Mouse (Mus musculus) hindbrain, postnatal 0 days (tissue): ENCODE results near the gene Eogt. TPM values are rescaled to one million over a fixed set of nuclear protein-coding genes. Genes with fewer than 3 reads are reported as not detected.

Source experiments
- ATAC-seq: fragments of 200-750 bp; cut with Nextera tagmentation; 2 replicates; pipeline ENCODE4 v1.8.0; 2017; ENCODE audit warnings: mild to moderate bottlenecking, moderate TSS enrichment, moderate library complexity
- DNase-seq: peaks from one replicate; pipeline ENCODE4 v3.0.0-alpha.2; 2015; ENCODE audit warnings: low spot score
- H3K27ac ChIP-seq: fragments of 300-500 bp; sonication (generic); 2 replicates; pipeline ENCODE4 v1.5.1; 2014; ENCODE audit warnings: mild to moderate bottlenecking
- H3K27me3 ChIP-seq: fragments of 300-500 bp; sonication (generic); 2 replicates; pipeline ENCODE4 v1.6.1; 2014; ENCODE audit warnings: low read length, mixed read lengths; ENCODE audit not compliant: insufficient read depth
- H3K36me3 ChIP-seq: fragments of 300-500 bp; sonication (generic); 2 replicates; pipeline ENCODE4 v1.6.1; 2014; ENCODE audit warnings: low read length, mixed read lengths; ENCODE audit not compliant: insufficient read depth
- H3K4me1 ChIP-seq: fragments of 300-500 bp; sonication (generic); 2 replicates; pipeline ENCODE4 v1.6.1; 2014; ENCODE audit warnings: antibody characterized with exemption, low read length, mixed read lengths; ENCODE audit not compliant: insufficient read depth
- H3K4me2 ChIP-seq: fragments of 300-500 bp; sonication (generic); 2 replicates; pipeline ENCODE4 v1.6.1; 2014; ENCODE audit warnings: low read depth, mild to moderate bottlenecking, low read length, moderate library complexity, mixed read lengths
- H3K4me3 ChIP-seq: fragments of 300-500 bp; sonication (generic); 2 replicates; pipeline ENCODE4 v1.5.1; 2014; ENCODE audit warnings: low read length
- H3K9ac ChIP-seq: fragments of 300-500 bp; sonication (generic); replicated peaks from 2 replicates; pipeline ENCODE4 v1.6.1; 2014; ENCODE audit warnings: mild to moderate bottlenecking, low read length, moderate library complexity, mixed read lengths
- H3K9me3 ChIP-seq: fragments of 300-500 bp; sonication (generic); 2 replicates; pipeline ENCODE4 v1.6.1; 2016; ENCODE audit warnings: low read length, mixed read lengths
- CTCF ChIP-seq: IDR thresholded peaks from 2 replicates; pipeline ENCODE4 v1.5.1; 2016; ENCODE audit warnings: antibody characterized with exemption, control low read depth, low read depth
- WGBS: fragments of 180-500 bp; shearing (Covaris S2); extraction: QIAGEN DNeasy Blood & Tissue Kit; methylation state at CpG from one replicate; pipeline ENCODE4 v1.1.7; 2014; 5-methylcytosine and 5-hydroxymethylcytosine counted together
- polyA plus RNA-seq: library from polyadenylated mRNA; unstranded; fragments of >200 nt; fragmentation: Nextera tagmentation; extraction: Ambion mirVana; gene quantifications from 2 replicates; pipeline ENCODE4 v1.2.1, GENCODE M21; 2015
- total RNA-seq: library from RNA; depleted of rRNA; stranded (reverse); fragments of >200 nt; gene quantifications from 2 replicates; pipeline ENCODE4 v1.2.3, GENCODE M21; 2014

Gene Eogt
- total and polyA plus RNA-seq, 2 experiments from 2014 or later, result 11.4 to 33.7 TPM

DNA sequence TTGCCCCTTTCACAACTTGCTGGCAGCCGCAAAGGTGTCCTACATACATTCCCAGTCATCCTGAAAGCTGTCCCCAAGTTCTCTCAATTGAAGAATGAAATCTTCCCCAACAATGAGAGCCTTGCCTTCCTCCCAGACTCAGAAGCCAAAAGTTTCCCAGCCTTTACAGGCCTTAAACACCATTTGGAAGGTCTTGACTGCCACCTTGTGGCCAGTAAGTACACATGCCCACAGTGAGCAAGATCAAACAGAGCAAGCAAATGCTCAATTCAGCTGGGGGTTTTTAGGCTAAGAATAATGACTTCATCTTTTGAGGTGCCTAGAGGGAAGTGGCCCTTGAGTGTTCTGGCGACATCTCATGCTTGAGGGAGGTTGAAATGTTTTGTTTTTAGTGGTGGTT lies 42.2 kb downstream of the Eogt start:
- Histone ChIP-seq H3K36me3 (no peaks in the 10 kb centered on the region), H3K27me3 (no peaks in the 10 kb centered on the region), H3K9me3 (no peaks in the 10 kb centered on the region), H3K27ac (no peak overlapping the region), H3K4me3 (no peak overlapping the region), H3K4me1 (no peaks in the 10 kb centered on the region; the same call in 1 of the 2 replicates), H3K9ac (no peak overlapping the region), H3K4me2 (no peak overlapping the region)
- ATAC-seq (peak; percentile 86), DNase-seq (peak; percentile 94)
- TF ChIP-seq CTCF, result peak; percentile 94
- 5% methylated on average over 2 of the region's 2 CpGs for WGBS

GRCm38 (mm10) chr6:97106106-97106505 lies 42.9 kb downstream of the Eogt start:
- H3K4me3 ChIP-seq, result no peak overlapping the region
- H3K9me3 ChIP-seq, result no peaks in the 10 kb centered on the region
- H3K27ac ChIP-seq, result no peak overlapping the region
- DNase-seq (no peak), ATAC-seq (no peak)
- no peaks in the 10 kb centered on the region for H3K27me3 ChIP-seq
- no peaks in the 10 kb centered on the region for H3K36me3 ChIP-seq
- H3K9ac ChIP-seq, result no peak overlapping the region
- 78% methylated on average over 8 of the region's 8 CpGs for WGBS
- H3K4me1 ChIP-seq, result no peaks in the 10 kb centered on the region; the same call in 1 of the 2 replicates
- H3K4me2 ChIP-seq, result no peak overlapping the region
- peak; percentile 34 for TF ChIP-seq CTCF

- Histone ChIP-seq H3K4me1 (no peaks in the 10 kb centered on the region; the same call in 1 of the 2 replicates), H3K4me2 (no peak overlapping the region), H3K36me3 (no peaks in the 10 kb centered on the region), H3K27me3 (peaks cover 3% of the 10 kb centered on the region; the same call in 1 of the 2 replicates), H3K9ac (no peak overlapping the region), H3K4me3 (no peak overlapping the region), H3K27ac (no peak overlapping the region), H3K9me3 (no peaks in the 10 kb centered on the region)
- 81% methylated on average over 7 of the region's 7 CpGs for WGBS
- ATAC-seq (no peak; the same call in 1 of the 2 replicates), DNase-seq (peak; percentile 14)
- peak; percentile 65 for TF ChIP-seq CTCF
These were observed 44.6 kb downstream of the Eogt start for GRCm38 (mm10) chr6:97104264-97104852.

DNA sequence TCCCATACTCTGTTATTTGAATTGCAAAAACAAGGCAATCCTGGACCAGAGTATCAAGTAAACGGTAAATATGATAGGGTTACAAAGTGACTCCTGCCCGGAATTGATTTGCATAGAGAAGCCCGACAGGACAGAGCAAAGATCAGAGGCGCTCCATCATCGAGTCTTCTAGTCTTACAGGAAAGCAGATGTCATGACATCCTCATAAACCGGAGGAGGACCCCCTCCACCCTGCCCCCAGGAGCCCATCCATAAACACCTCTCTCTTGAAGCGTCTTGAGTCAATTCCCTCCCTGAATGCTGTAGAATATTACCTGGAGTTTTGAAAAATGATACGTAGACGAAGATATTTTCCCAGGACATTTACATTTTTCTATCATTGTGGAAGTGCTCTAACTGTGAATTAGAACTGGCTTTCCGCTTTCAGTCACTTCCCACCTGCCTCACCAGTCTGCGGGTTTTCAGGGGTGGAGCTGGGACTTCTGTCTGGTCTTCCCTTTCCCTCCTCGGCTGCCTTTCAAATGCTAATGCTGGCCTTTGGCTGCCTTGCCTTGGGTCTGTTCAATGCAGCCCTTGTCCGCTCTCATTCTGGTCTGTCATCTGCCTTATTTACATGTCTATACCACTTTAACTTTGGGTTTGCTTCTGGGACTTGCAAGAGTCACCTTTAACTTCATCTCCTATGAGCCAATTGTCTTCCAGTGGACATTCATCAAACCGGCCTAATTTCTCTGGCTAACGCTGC lies 46.9 kb downstream of the Eogt start:
- Histone ChIP-seq H3K27me3 (peaks cover 3% of the 10 kb centered on the region; the same call in 1 of the 2 replicates), H3K4me1 (no peaks in the 10 kb centered on the region; the same call in 1 of the 2 replicates), H3K9me3 (no peaks in the 10 kb centered on the region), H3K4me2 (peak overlapping the region; percentile 11; the same call in 1 of the 2 replicates), H3K9ac (no peak overlapping the region), H3K36me3 (no peaks in the 10 kb centered on the region), H3K27ac (no peak overlapping the region), H3K4me3 (no peak overlapping the region)
- DNase-seq (peak; percentile 30), ATAC-seq (no peak)
- no peak for TF ChIP-seq CTCF
- WGBS, result 10% methylated on average over 15 of the region's 15 CpGs

- Histone ChIP-seq H3K9ac (no peak overlapping the region), H3K27me3 (peaks cover 3% of the 10 kb centered on the region; the same call in 1 of the 2 replicates), H3K4me3 (no peak overlapping the region), H3K9me3 (no peaks in the 10 kb centered on the region), H3K4me2 (no peak overlapping the region), H3K4me1 (no peaks in the 10 kb centered on the region; the same call in 1 of the 2 replicates), H3K27ac (no peak overlapping the region), H3K36me3 (no peaks in the 10 kb centered on the region)
- ATAC-seq (no peak), DNase-seq (no peak)
- TF ChIP-seq CTCF, result no peak
- WGBS, result 27% methylated on average over 12 of the region's 12 CpGs
These were observed 47.6 kb downstream of the Eogt start for GRCm38 (mm10) chr6:97101190-97101957.

DNA sequence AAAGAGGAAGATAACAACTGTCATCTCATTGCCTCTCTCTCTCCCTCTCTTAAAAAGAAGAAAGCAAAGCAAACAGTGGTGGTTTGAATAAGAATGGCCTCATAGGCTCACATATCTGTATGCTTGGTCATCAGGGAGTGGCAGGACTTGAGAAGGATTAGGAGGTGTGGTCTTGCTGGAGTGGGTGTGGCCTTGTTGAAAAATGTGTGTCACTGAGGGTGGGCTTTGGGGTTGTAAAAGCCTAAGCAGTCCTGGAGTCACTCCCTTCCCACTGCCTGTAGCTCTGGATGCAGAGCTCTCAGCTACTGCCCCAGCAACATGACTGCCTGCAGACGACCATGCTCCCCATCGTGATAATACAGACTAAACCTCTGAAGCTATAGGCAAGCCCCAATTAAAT lies 66.6 kb downstream of the Eogt start:
- H3K9me3 ChIP-seq, result no peaks in the 10 kb centered on the region
- H3K4me2 ChIP-seq, result no peak overlapping the region
- no peaks in the 10 kb centered on the region for H3K4me1 ChIP-seq
- DNase-seq (no peak), ATAC-seq (no peak)
- H3K9ac ChIP-seq, result no peak overlapping the region
- TF ChIP-seq CTCF, result no peak
- no peak overlapping the region for H3K27ac ChIP-seq
- 94% methylated on average over 2 of the region's 2 CpGs for WGBS
- H3K27me3 ChIP-seq, result no peaks in the 10 kb centered on the region
- H3K36me3 ChIP-seq, result no peaks in the 10 kb centered on the region
- no peak overlapping the region for H3K4me3 ChIP-seq
